Mouse (Mus musculus) heart, postnatal 0 days (tissue): ENCODE results near the gene Zfp704. TPM values are rescaled to one million over a fixed set of nuclear protein-coding genes. Genes with fewer than 3 reads are reported as not detected.

Experiments used
- ATAC-seq: fragments of 200-750 bp; cut with Nextera tagmentation; 2 replicates; pipeline ENCODE4 v1.8.0; 2017; ENCODE audit warnings: low read depth, moderate number of reproducible peaks, moderate library complexity; ENCODE audit not compliant: insufficient read depth
- DNase-seq: peaks from one replicate; pipeline ENCODE4 v3.0.0-alpha.2; 2016; ENCODE audit warnings: low spot score
- H3K27ac ChIP-seq: fragments of 300-500 bp; sonication (generic); 2 replicates; pipeline ENCODE4 v1.5.1; 2014; ENCODE audit warnings: low read depth, mild to moderate bottlenecking
- H3K27me3 ChIP-seq: fragments of 300-500 bp; sonication (generic); 2 replicates; pipeline ENCODE4 v1.6.1; 2014; ENCODE audit warnings: low read length, mixed read lengths; ENCODE audit not compliant: control insufficient read depth, insufficient read depth
- H3K36me3 ChIP-seq: fragments of 300-500 bp; sonication (generic); replicated peaks from 2 replicates; pipeline ENCODE4 v1.6.1; 2014; ENCODE audit warnings: low read length, mixed read lengths; ENCODE audit not compliant: control insufficient read depth, insufficient read depth
- H3K4me1 ChIP-seq: fragments of 300-500 bp; sonication (generic); 2 replicates; pipeline ENCODE4 v1.6.1; 2014; ENCODE audit warnings: antibody characterized with exemption; ENCODE audit not compliant: control insufficient read depth, insufficient read depth
- H3K4me2 ChIP-seq: fragments of 300-500 bp; sonication (generic); 2 replicates; pipeline ENCODE4 v1.6.1; 2014; ENCODE audit warnings: low read depth, mild to moderate bottlenecking, low read length, moderate library complexity
- H3K4me3 ChIP-seq: fragments of 300-500 bp; sonication (generic); 2 replicates; pipeline ENCODE4 v1.5.1; 2014; ENCODE audit warnings: low read depth, low read length
- H3K9ac ChIP-seq: fragments of 300-500 bp; sonication (generic); replicated peaks from 2 replicates; pipeline ENCODE4 v1.6.1; 2014; ENCODE audit warnings: low read depth, low read length, mixed read lengths
- H3K9me3 ChIP-seq: fragments of 300-500 bp; sonication (generic); replicated peaks from 2 replicates; pipeline ENCODE4 v1.6.1; 2016; ENCODE audit warnings: low read length; ENCODE audit not compliant: control insufficient read depth
- CTCF ChIP-seq: IDR thresholded peaks from 2 replicates; pipeline ENCODE4 v1.5.1; 2016; ENCODE audit warnings: antibody characterized with exemption, control low read depth, low read depth
- EP300 ChIP-seq: IDR thresholded peaks from 2 replicates; pipeline ENCODE4 v1.6.1; 2016; ENCODE audit warnings: antibody characterized with exemption, low read depth
- WGBS: fragments of 180-500 bp; shearing (Covaris S2); extraction: QIAGEN DNeasy Blood & Tissue Kit; methylation state at CpG from one replicate; pipeline ENCODE4 v1.1.7; 2014; 5-methylcytosine and 5-hydroxymethylcytosine counted together
- polyA plus RNA-seq: library from polyadenylated mRNA; unstranded; fragments of >200 nt; fragmentation: Nextera tagmentation; extraction: Ambion mirVana; gene quantifications from 2 replicates; pipeline ENCODE4 v1.2.1, GENCODE M21; 2015
- total RNA-seq: library from RNA; depleted of rRNA; stranded (reverse); fragments of >200 nt; gene quantifications from 2 replicates; pipeline ENCODE4 v1.2.3, GENCODE M21; 2014; ENCODE audit warnings: low replicate concordance

Zfp704 gene
- total and polyA plus RNA-seq, 2 experiments from 2014 or later = 3.5 to 15.8 TPM

GRCm38 (mm10) chr3:9455351-9455750, 154.5 kb downstream of the Zfp704 start:
- WGBS = 94% methylated on average over 5 of the region's 5 CpGs

GRCm38 (mm10) chr3:9454556-9455330, 155.1 kb downstream of the Zfp704 start:
- H3K4me2 ChIP-seq = no peak overlapping the region
- no peak overlapping the region for H3K4me3 ChIP-seq
- H3K36me3 ChIP-seq = no peaks in the 10 kb centered on the region
- H3K9me3 ChIP-seq = no peaks in the 10 kb centered on the region
- TF ChIP-seq CTCF = no peak
- no peak for TF ChIP-seq EP300
- DNase-seq (no peak), ATAC-seq (no peak)
- H3K27me3 ChIP-seq = no peaks in the 10 kb centered on the region
- 44% methylated on average over 8 of the region's 8 CpGs for WGBS
- H3K4me1 ChIP-seq = 0 out of 2 replicates have a peak, but pooled peaks cover 7% of the 10 kb centered on the region
- H3K9ac ChIP-seq = no peak overlapping the region
- H3K27ac ChIP-seq = no peak overlapping the region

More at GRCm38 (mm10) chr3:9455351-9455750, 154.5 kb downstream of the Zfp704 start:
- no peaks in the 10 kb centered on the region for H3K9me3 ChIP-seq
- H3K9ac ChIP-seq = no peak overlapping the region
- H3K36me3 ChIP-seq = no peaks in the 10 kb centered on the region
- no peak overlapping the region for H3K4me3 ChIP-seq
- TF ChIP-seq EP300 (no peak), CTCF (no peak)
- no peak overlapping the region for H3K4me2 ChIP-seq
- H3K4me1 ChIP-seq = 0 out of 2 replicates have a peak, but pooled peaks cover 7% of the 10 kb centered on the region
- DNase-seq = no peak
- no peak overlapping the region for H3K27ac ChIP-seq
- H3K27me3 ChIP-seq = no peaks in the 10 kb centered on the region
- ATAC-seq = no peak

- no peak overlapping the region for H3K4me3 ChIP-seq
- DNase-seq (no peak), ATAC-seq (no peak)
- H3K9ac ChIP-seq = no peak overlapping the region
- H3K27me3 ChIP-seq = no peaks in the 10 kb centered on the region
- no peak overlapping the region for H3K27ac ChIP-seq
- no peak overlapping the region for H3K4me2 ChIP-seq
- TF ChIP-seq EP300 (no peak), CTCF (no peak)
- H3K36me3 ChIP-seq = peaks cover 19% of the 10 kb centered on the region
- H3K9me3 ChIP-seq = no peaks in the 10 kb centered on the region
- WGBS = 92% methylated on average over 12 of the region's 12 CpGs
- H3K4me1 ChIP-seq = 0 out of 2 replicates have a peak, but pooled peaks cover 10% of the 10 kb centered on the region
These were observed 159.4 kb downstream of the Zfp704 start for GRCm38 (mm10) chr3:9450521-9450920.

GRCm38 (mm10) chr3:9449261-9450007, 160.5 kb downstream of the Zfp704 start:
- Histone ChIP-seq H3K27ac (no peak overlapping the region), H3K4me1 (peaks cover 6% of the 10 kb centered on the region; the same call in 1 of the 2 replicates), H3K9me3 (no peaks in the 10 kb centered on the region), H3K4me2 (no peak overlapping the region), H3K27me3 (no peaks in the 10 kb centered on the region), H3K9ac (no peak overlapping the region), H3K36me3 (peaks cover 23% of the 10 kb centered on the region), H3K4me3 (no peak overlapping the region)
- 58% methylated on average over 7 of the region's 7 CpGs for WGBS
- no peak for ATAC-seq
- TF ChIP-seq CTCF = no peak
- no peak for TF ChIP-seq EP300
- DNase-seq = no peak

- no peak for DNase-seq
- Histone ChIP-seq H3K4me1 (peaks cover 9% of the 10 kb centered on the region; the same call in 1 of the 2 replicates), H3K9ac (no peak overlapping the region), H3K4me3 (no peak overlapping the region), H3K27ac (no peak overlapping the region), H3K36me3 (peaks cover 23% of the 10 kb centered on the region), H3K27me3 (no peaks in the 10 kb centered on the region), H3K4me2 (no peak overlapping the region), H3K9me3 (no peaks in the 10 kb centered on the region)
- TF ChIP-seq EP300 (no peak), CTCF (no peak)
- WGBS = 95% methylated on average over 5 of the region's 5 CpGs
- ATAC-seq = no peak
These were observed 161.3 kb downstream of the Zfp704 start for GRCm38 (mm10) chr3:9448541-9448940.
